Mouse (Mus musculus) midbrain, embryonic 12.5 days (tissue): ENCODE results near the gene Usp10. TPM values are rescaled to one million over a fixed set of nuclear protein-coding genes. Genes with fewer than 3 reads are reported as not detected.
A peak's percentile ranks its signal among the peaks of the same experiment; 100 is the strongest.

Experiments
- ATAC-seq: fragments of 200-750 bp; cut with Nextera tagmentation; 2 replicates; pipeline ENCODE4 v1.8.0; 2017; ENCODE audit warnings: low read depth, moderate TSS enrichment, moderate library complexity; ENCODE audit not compliant: low FRiP score
- H3K27ac ChIP-seq: fragments of 300-500 bp; sonication (generic); replicated peaks from 2 replicates; pipeline ENCODE4 v1.5.1; 2016; ENCODE audit warnings: mild to moderate bottlenecking
- H3K27me3 ChIP-seq: fragments of 300-500 bp; sonication (generic); 2 replicates; pipeline ENCODE4 v1.6.1; 2016; ENCODE audit warnings: mild to moderate bottlenecking
- H3K36me3 ChIP-seq: fragments of 300-500 bp; sonication (generic); 2 replicates; pipeline ENCODE4 v1.6.1; 2016
- H3K4me1 ChIP-seq: fragments of 300-500 bp; sonication (generic); 2 replicates; pipeline ENCODE4 v1.6.1; 2016
- H3K4me2 ChIP-seq: fragments of 300-500 bp; sonication (generic); replicated peaks from 2 replicates; pipeline ENCODE4 v1.6.1; 2016; ENCODE audit warnings: mild to moderate bottlenecking, moderate library complexity
- H3K4me3 ChIP-seq: fragments of 300-500 bp; sonication (generic); 2 replicates; pipeline ENCODE4 v1.5.1; 2016; ENCODE audit warnings: mild to moderate bottlenecking
- H3K9ac ChIP-seq: fragments of 300-500 bp; sonication (generic); replicated peaks from 2 replicates; pipeline ENCODE4 v1.6.1; 2016; ENCODE audit warnings: mild to moderate bottlenecking, moderate library complexity
- H3K9me3 ChIP-seq: fragments of 300-500 bp; sonication (generic); 2 replicates; pipeline ENCODE4 v1.6.1; 2016; ENCODE audit warnings: mild to moderate bottlenecking
- WGBS: fragments of 180-500 bp; shearing (Covaris S2); methylation state at CpG from one replicate; pipeline ENCODE4 v1.1.7; 2016; 5-methylcytosine and 5-hydroxymethylcytosine counted together
- polyA plus RNA-seq: library from polyadenylated mRNA; unstranded; fragments of >200 nt; fragmentation: Nextera tagmentation; extraction: Ambion mirVana; gene quantifications from 2 replicates; pipeline ENCODE4 v1.2.1, GENCODE M21; 2016

Usp10 gene
- 147 and 149 TPM in 2 replicates for polyA plus RNA-seq

DNA sequence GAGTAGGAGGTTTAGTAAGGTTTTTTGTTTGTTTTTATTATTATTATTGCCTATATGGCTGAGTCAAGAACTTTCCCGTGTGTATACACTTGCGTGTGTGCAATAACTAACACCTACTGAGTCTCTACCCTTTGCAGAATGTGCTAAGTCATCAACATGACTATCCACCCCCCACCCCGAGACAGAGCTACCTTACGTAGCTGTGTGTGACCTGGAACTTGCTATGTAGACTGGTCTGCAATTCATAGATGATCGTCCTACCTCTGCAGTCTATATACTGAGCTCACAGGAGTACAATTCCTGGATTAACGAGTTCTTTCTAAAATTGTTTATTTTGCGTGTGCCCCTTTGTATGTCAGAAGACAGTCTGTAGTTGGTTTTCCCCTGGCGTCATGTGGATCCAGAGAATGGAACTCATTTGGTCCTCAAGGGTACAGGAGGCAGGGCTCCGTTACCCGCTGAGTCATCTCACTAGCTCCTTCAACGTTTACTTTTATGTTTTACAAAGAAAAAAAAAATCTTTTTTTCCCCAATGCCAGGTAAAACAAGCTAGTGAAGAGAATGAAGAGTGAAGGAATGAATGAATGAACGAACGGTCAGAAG is at the start of gene Usp10:
Gene Usp10 (plus strand): TSS at position 417 of the 603 bp plus-strand sequence.
- Histone ChIP-seq H3K4me3 (peak within 1 kb of the TSS; percentile 77), H3K4me1 (peaks cover 39% of the 10 kb centered on the region), H3K36me3 (no peaks in the 10 kb centered on the region), H3K4me2 (peak within 1 kb of the TSS; percentile 77), H3K27ac (peak within 1 kb of the TSS; percentile 92), H3K9me3 (no peaks in the 10 kb centered on the region), H3K27me3 (peaks cover 4% of the 10 kb centered on the region), H3K9ac (peak within 1 kb of the TSS; percentile 89)
- WGBS, result 29% methylated on average over 13 of the region's 13 CpGs
- ATAC-seq, result no peak

DNA sequence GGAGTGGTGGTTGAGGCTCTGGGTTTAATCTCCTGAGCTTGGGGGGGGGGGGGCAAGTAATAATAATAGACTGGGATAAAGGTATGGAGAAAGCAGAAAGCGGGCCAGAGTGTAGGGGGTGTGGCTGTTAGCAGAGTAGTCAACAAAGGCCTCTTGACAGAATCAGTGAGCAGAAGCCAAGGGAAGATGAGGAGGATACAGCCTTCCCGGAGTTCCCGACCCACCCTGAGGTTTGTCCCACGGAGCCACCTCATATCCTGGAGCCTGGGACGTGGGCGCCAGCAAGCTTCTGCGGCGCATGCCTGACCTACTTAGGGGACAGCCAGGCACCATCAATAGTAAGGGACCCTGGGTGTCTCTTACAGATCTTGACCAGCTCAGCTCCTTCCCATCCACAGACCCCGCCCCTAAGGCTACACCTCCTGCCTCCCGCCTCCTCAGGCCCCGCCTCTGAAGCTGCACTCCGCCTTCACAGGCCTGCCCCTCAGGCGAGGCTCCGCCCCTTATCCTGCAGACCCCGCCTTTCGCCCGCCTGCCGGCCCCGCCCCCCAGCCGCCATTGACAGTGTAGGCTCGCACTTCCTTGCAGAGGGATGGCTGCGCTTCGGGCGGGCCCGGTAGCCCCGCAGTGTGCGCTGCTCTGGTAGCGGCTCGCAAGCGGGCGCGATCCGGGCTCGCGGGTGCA is 48.3 kb upstream of the Usp10 start, which contains the start of gene Klhl36:
Gene Klhl36 (plus strand): TSS at position 561 of the 684 bp plus-strand sequence.
- Histone ChIP-seq H3K27ac (no peak within 1 kb of the TSS), H3K4me1 (peaks cover 14% of the 10 kb centered on the region), H3K36me3 (no peaks in the 10 kb centered on the region), H3K4me2 (peak within 1 kb of the TSS; percentile 83), H3K27me3 (peaks cover 19% of the 10 kb centered on the region), H3K9me3 (no peaks in the 10 kb centered on the region), H3K4me3 (peak within 1 kb of the TSS; percentile 67), H3K9ac (peak within 1 kb of the TSS; percentile 70)
- WGBS, result 2% methylated on average over 35 of the region's 35 CpGs
- peak; percentile 97 for ATAC-seq

DNA sequence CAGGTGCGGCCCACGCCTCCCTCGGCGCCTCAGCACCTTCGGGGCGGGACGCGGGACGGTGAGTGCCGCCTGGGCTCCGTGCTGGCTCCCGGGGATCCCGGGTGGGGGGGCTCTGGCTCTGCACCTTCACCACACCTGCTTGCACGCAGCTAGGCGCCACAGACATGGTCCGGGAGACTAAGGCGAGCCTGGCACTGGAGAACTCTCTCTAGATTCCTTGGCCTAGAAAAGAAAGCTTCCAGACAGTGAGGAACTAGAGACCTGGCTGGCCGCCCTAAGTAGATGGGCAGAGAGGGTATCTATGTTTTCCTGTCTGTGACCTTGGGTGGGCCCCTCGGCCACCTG is 47.8 kb upstream of the Usp10 start:
- Histone ChIP-seq H3K9ac (peak overlapping the region; percentile 70), H3K27me3 (peaks cover 19% of the 10 kb centered on the region), H3K4me2 (peak overlapping the region; percentile 83), H3K4me1 (peaks cover 14% of the 10 kb centered on the region), H3K27ac (no peak overlapping the region), H3K9me3 (no peaks in the 10 kb centered on the region), H3K36me3 (no peaks in the 10 kb centered on the region), H3K4me3 (peak overlapping the region; percentile 67)
- no peak; the same call in 1 of the 2 replicates for ATAC-seq
- under 1% methylated on average over 19 of the region's 19 CpGs for WGBS

DNA sequence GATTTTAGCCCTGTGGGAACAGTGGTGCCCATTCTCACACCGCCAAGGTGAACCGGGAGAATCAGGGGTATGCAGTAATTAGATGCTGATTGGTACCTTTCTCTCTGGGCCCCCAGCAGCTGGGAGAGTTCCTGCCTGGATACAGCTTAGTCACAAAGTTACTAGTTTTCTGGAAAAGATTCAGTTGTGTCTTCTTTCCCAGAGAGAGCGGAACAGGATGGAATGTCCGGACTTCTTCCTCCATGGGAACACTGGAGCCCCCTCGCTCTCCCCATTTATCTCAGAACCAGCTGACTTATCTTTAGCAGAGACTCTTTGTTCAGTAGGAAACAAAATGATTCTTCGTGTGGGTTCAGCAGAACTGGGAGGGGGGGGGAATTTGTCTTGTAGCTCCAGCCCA is 47.4 kb upstream of the Usp10 start:
- Histone ChIP-seq H3K27me3 (peaks cover 19% of the 10 kb centered on the region), H3K4me3 (peak overlapping the region; percentile 67), H3K27ac (no peak overlapping the region), H3K4me2 (peak overlapping the region; percentile 83), H3K36me3 (no peaks in the 10 kb centered on the region), H3K4me1 (peaks cover 14% of the 10 kb centered on the region), H3K9ac (peak overlapping the region; percentile 70), H3K9me3 (no peaks in the 10 kb centered on the region)
- ATAC-seq, result no peak
- 9% methylated on average over 6 of the region's 6 CpGs for WGBS

DNA sequence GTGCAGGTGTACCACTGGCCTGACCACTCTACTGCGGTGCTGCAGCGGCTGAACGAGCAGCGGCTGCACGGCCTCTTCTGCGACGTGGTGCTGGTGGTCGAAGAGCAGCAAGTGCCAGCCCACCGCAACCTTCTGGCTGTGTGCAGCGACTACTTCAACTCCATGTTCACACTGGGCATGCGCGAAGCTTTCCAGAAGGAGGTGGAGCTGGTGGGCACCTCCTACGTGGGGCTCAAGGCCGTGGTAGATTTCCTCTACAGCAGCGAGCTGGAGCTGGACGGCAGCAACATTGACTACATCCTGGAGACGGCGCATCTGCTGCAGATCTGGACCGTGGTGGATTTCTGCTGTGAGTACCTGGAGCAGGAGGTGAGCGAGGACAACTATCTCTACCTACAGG is 40.5 kb upstream of the Usp10 start:
- no peak overlapping the region for H3K4me2 ChIP-seq
- ATAC-seq, result no peak
- H3K36me3 ChIP-seq, result peaks cover 46% of the 10 kb centered on the region
- 87% methylated on average over 20 of the region's 20 CpGs for WGBS
- H3K4me1 ChIP-seq, result no peaks in the 10 kb centered on the region
- no peaks in the 10 kb centered on the region for H3K27me3 ChIP-seq
- no peak overlapping the region for H3K9ac ChIP-seq
- H3K9me3 ChIP-seq, result peaks cover 10% of the 10 kb centered on the region; the same call in 1 of the 2 replicates
- no peak overlapping the region for H3K27ac ChIP-seq
- no peak overlapping the region for H3K4me3 ChIP-seq

DNA sequence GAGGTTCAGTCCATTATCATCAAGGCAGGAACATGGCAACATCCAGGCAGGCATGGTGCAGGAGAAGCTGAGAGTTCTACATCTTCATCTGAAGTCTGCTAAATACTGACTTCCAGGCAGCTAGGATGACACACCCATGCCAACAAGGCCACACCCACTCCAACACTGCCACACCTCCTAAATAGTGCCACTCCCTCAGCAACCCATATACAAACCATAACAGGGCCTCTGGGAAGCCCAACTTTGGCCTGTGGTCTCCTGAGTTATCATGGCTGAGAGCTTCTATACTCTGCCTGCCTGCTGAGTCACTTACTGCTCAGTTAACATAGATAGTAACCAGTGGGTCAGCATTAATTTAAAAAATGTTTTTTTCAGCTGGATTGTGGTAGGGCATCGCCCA is 37.0 kb upstream of the Usp10 start:
- Histone ChIP-seq H3K4me3 (no peak overlapping the region), H3K9ac (no peak overlapping the region), H3K4me1 (no peaks in the 10 kb centered on the region), H3K27ac (no peak overlapping the region), H3K4me2 (no peak overlapping the region), H3K36me3 (peaks cover 59% of the 10 kb centered on the region), H3K27me3 (no peaks in the 10 kb centered on the region), H3K9me3 (peaks cover 10% of the 10 kb centered on the region; the same call in 1 of the 2 replicates)
- WGBS, result 94% methylated on average over 1 of the region's 1 CpGs
- ATAC-seq, result no peak

DNA sequence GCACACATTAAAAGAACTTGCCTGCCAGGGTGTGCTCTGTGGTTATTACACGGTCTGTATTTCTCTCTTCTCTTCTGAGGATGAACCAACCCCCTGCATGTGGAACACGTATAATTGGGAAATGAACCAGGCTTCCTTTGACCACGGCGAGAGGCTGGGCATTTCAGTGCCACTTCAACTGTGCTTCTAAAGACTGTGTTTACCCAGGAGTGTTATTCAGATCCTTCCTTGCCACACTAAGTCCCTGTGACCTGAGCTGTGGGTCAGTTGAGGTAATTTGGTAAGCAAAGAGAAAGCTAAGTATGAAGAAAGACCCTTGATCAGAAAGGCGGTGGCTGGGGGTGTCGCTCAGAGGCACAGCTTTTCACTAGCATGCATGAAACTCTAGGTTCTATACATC is 28.9 kb upstream of the Usp10 start:
- Histone ChIP-seq H3K4me2 (no peak overlapping the region), H3K27ac (no peak overlapping the region), H3K9me3 (no peaks in the 10 kb centered on the region), H3K4me3 (no peak overlapping the region), H3K36me3 (peaks cover 12% of the 10 kb centered on the region; the same call in 1 of the 2 replicates), H3K4me1 (peaks cover 6% of the 10 kb centered on the region; the same call in 1 of the 2 replicates), H3K27me3 (no peaks in the 10 kb centered on the region), H3K9ac (no peak overlapping the region)
- 76% methylated on average over 6 of the region's 6 CpGs for WGBS
- ATAC-seq, result no peak

DNA sequence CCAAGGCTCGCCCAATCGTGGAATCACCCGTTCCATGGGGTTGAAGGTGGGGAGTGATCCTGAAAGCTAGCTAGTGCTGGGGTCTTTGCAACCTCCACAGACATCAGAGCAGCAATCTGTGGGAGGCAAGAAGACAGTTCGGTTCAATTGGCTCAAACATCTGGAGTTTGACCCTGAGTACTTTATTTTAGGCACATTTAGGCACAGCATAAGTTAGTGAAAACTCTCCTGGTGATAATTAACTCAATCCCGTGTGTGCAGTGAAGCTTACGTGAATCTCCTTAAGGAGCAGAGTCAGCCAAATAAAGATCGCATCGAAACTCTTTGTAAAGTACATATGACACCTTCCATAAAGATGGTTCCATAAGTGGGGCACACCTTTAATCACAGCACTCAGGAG is 28.2 kb upstream of the Usp10 start:
- Histone ChIP-seq H3K4me1 (peaks cover 6% of the 10 kb centered on the region; the same call in 1 of the 2 replicates), H3K27ac (no peak overlapping the region), H3K4me3 (no peak overlapping the region), H3K27me3 (no peaks in the 10 kb centered on the region), H3K9ac (no peak overlapping the region), H3K4me2 (no peak overlapping the region), H3K36me3 (peaks cover 6% of the 10 kb centered on the region; the same call in 1 of the 2 replicates), H3K9me3 (no peaks in the 10 kb centered on the region)
- WGBS, result 69% methylated on average over 8 of the region's 8 CpGs
- no peak for ATAC-seq

DNA sequence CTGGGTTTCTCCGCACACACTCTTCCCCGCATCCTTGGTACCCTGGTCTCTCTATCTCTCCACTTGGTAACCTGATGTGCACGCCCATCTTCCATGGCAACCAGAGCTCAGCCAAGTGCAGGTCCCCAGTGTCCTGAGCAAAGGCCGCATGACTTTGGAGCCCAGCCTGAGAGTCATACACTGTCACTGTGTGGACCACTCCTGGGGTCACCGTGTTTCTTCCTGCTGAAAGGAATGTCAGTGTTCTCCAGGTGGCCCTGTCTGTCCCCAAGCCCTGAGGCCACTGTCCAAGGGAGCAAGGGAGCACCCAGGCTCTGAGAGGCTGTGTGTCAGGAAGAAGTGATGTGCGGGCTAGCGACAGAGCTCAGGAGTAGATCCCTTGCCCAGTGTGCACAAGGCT is 26.9 kb upstream of the Usp10 start:
- H3K9me3 ChIP-seq, result no peaks in the 10 kb centered on the region
- no peak for ATAC-seq
- no peak overlapping the region for H3K27ac ChIP-seq
- H3K4me2 ChIP-seq, result no peak overlapping the region
- no peaks in the 10 kb centered on the region for H3K27me3 ChIP-seq
- H3K4me3 ChIP-seq, result no peak overlapping the region
- H3K9ac ChIP-seq, result no peak overlapping the region
- no peaks in the 10 kb centered on the region for H3K36me3 ChIP-seq
- peaks cover 11% of the 10 kb centered on the region for H3K4me1 ChIP-seq
- 93% methylated on average over 7 of the region's 7 CpGs for WGBS

DNA sequence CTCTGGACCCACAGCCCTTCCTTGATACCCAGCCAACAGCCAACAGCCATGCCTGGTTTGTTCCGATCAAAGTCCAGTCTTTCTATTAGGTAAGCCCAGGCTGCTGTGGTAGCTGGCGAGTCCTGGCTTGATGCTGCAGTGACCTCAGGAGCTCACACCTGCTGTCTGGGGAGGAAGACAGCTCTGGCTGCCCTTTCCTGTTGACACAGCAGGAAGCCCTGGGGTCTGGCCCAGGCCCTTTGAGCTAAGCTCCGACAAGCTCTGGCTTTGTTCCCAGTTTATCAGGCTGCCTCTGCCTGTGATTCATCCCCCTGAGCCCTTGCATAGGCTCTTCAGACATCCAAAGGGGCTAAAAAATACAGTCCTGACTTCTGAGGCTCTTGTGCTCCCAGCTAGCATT is 24.5 kb upstream of the Usp10 start:
- H3K27ac ChIP-seq, result no peak overlapping the region

DNA sequence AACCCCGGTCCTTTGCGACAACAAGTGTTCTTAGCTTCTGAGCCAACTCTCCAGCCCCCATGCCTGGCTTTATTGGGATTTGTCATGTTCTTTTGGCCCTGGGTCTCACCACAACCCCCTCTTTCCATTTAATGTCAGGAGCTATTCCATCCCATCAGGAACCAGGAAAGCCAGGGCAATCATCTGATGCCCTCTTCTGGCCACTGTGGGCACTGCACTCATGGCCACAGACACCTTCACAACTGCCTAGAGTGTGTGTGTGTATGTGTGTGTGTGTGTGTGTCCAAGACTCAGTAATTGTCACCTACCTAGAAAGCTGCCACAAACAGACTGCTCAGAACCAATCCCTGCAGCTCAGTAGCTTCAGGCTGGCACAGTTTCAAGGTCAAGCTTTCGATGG is 23.0 kb upstream of the Usp10 start:
- H3K4me3 ChIP-seq, result no peak overlapping the region
- no peaks in the 10 kb centered on the region for H3K27me3 ChIP-seq
- no peaks in the 10 kb centered on the region for H3K9me3 ChIP-seq
- H3K4me2 ChIP-seq, result no peak overlapping the region
- H3K4me1 ChIP-seq, result peaks cover 11% of the 10 kb centered on the region
- ATAC-seq, result no peak
- WGBS, result 89% methylated on average over 3 of the region's 3 CpGs
- H3K27ac ChIP-seq, result no peak overlapping the region
- H3K9ac ChIP-seq, result no peak overlapping the region
- H3K36me3 ChIP-seq, result no peaks in the 10 kb centered on the region

More for the DNA sequence above, 24.5 kb upstream of the Usp10 start:
- 26% methylated on average over 3 of the region's 3 CpGs for WGBS
- Histone ChIP-seq H3K27me3 (no peaks in the 10 kb centered on the region), H3K9ac (no peak overlapping the region), H3K36me3 (no peaks in the 10 kb centered on the region), H3K9me3 (no peaks in the 10 kb centered on the region), H3K4me2 (no peak overlapping the region), H3K4me3 (no peak overlapping the region), H3K4me1 (peaks cover 11% of the 10 kb centered on the region)
- no peak for ATAC-seq

DNA sequence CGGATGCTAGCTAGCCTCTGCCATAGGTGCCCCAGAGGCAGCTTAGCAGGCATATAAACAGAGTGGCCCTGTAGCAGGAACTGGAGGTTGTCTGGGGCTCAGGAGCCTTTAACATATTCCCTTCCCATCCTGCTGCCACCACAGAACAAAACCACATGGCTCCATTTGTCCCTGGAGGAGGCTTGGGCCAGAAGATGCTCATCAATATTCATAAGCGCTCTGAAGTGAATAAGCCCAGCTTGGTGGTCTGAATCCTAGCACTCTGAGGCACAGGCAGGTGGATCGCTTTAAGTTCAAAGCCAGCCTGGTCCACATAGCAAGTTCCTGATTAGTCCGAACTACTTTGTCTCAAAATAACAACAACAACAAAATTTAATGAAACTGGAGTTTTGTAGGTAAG is 22.1 kb upstream of the Usp10 start:
- H3K27ac ChIP-seq, result no peak overlapping the region
- 48% methylated on average over 4 of the region's 4 CpGs for WGBS
- H3K9ac ChIP-seq, result no peak overlapping the region
- peaks cover 11% of the 10 kb centered on the region for H3K4me1 ChIP-seq
- no peaks in the 10 kb centered on the region for H3K27me3 ChIP-seq
- no peaks in the 10 kb centered on the region for H3K9me3 ChIP-seq
- no peaks in the 10 kb centered on the region for H3K36me3 ChIP-seq
- H3K4me2 ChIP-seq, result no peak overlapping the region
- no peak overlapping the region for H3K4me3 ChIP-seq
- peak; percentile 60; the same call in 1 of the 2 replicates for ATAC-seq
